Mouse (Mus musculus) midbrain, embryonic 11.5 days (tissue): ENCODE measurements at regions not wholly inside any gene's neighbourhood (a gene's known extent, or its start where the extent isn't known, plus 50 kb on each side); places are given as distances from the start of the nearest gene placed in this dataset.

Experiments
- ATAC-seq: fragments of 200-750 bp; cut with Nextera tagmentation; 2 replicates; pipeline ENCODE4 v1.8.0; 2017; ENCODE audit warnings: moderate TSS enrichment, moderate library complexity; ENCODE audit not compliant: low FRiP score
- DNase-seq: peaks from one replicate; pipeline ENCODE4 v3.0.0; 2015; ENCODE audit warnings: low spot score; ENCODE audit errors: missing footprints
- H3K27ac ChIP-seq: fragments of 300-500 bp; sonication (generic); 2 replicates; pipeline ENCODE4 v1.5.1; 2014; ENCODE audit warnings: low read depth, low read length
- H3K27me3 ChIP-seq: fragments of 300-500 bp; sonication (generic); 2 replicates; pipeline ENCODE4 v1.6.1; 2014; ENCODE audit warnings: mild to moderate bottlenecking, low read length, moderate library complexity, mixed read lengths; ENCODE audit not compliant: control insufficient read depth, insufficient read depth
- H3K36me3 ChIP-seq: fragments of 300-500 bp; sonication (generic); 2 replicates; pipeline ENCODE4 v1.6.1; 2014; ENCODE audit warnings: mild to moderate bottlenecking, low read length, moderate library complexity, mixed read lengths; ENCODE audit not compliant: control insufficient read depth, insufficient read depth
- H3K4me1 ChIP-seq: fragments of 300-500 bp; sonication (generic); 2 replicates; pipeline ENCODE4 v1.6.1; 2014; ENCODE audit warnings: low read length; ENCODE audit not compliant: control insufficient read depth, insufficient read depth
- H3K4me2 ChIP-seq: fragments of 300-500 bp; sonication (generic); 2 replicates; pipeline ENCODE4 v1.6.1; 2014; ENCODE audit warnings: mild to moderate bottlenecking, moderate library complexity
- H3K4me3 ChIP-seq: fragments of 300-500 bp; sonication (generic); 2 replicates; pipeline ENCODE4 v1.5.1; 2014; ENCODE audit warnings: low read depth, low read length
- H3K9ac ChIP-seq: fragments of 300-500 bp; sonication (generic); 2 replicates; pipeline ENCODE4 v1.6.1; 2014; ENCODE audit warnings: low read length
- H3K9me3 ChIP-seq: fragments of 300-500 bp; sonication (generic); 2 replicates; pipeline ENCODE4 v1.6.1; 2016; ENCODE audit warnings: low read length; ENCODE audit not compliant: control insufficient read depth
- WGBS: fragments of 180-500 bp; shearing (Covaris S2); extraction: QIAGEN DNeasy Blood & Tissue Kit; methylation state at CpG from one replicate; pipeline ENCODE4 v1.1.7; 2014; 5-methylcytosine and 5-hydroxymethylcytosine counted together

DNA sequence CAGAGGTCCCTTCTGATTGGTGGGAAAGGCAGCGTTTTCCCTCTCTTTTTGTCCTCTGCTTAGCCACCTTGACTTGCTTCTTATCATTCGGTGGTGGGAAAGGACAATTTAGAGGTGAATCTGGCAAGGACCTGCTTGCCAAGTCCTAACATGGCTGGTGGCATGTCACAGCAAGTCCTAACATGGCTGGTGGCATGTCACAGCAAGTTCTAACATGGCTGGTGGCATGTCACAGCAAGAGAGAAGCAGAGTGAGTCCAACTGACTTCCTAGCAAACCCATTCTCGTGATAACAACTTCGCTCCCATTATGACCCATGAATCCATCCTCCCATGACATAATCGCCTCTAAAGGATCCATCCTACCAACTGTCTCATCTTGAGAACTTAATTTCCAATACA lies 183.1 kb downstream of the Lmo4 start:
- no peak for ATAC-seq
- Histone ChIP-seq H3K36me3 (no peaks in the 10 kb centered on the region), H3K9ac (no peak overlapping the region), H3K27ac (no peak overlapping the region), H3K9me3 (no peaks in the 10 kb centered on the region), H3K4me3 (no peak overlapping the region), H3K4me1 (no peaks in the 10 kb centered on the region), H3K27me3 (no peaks in the 10 kb centered on the region), H3K4me2 (no peak overlapping the region)
- 86% methylated on average over 5 of the region's 5 CpGs for WGBS
- DNase-seq: peak; percentile 6

DNA sequence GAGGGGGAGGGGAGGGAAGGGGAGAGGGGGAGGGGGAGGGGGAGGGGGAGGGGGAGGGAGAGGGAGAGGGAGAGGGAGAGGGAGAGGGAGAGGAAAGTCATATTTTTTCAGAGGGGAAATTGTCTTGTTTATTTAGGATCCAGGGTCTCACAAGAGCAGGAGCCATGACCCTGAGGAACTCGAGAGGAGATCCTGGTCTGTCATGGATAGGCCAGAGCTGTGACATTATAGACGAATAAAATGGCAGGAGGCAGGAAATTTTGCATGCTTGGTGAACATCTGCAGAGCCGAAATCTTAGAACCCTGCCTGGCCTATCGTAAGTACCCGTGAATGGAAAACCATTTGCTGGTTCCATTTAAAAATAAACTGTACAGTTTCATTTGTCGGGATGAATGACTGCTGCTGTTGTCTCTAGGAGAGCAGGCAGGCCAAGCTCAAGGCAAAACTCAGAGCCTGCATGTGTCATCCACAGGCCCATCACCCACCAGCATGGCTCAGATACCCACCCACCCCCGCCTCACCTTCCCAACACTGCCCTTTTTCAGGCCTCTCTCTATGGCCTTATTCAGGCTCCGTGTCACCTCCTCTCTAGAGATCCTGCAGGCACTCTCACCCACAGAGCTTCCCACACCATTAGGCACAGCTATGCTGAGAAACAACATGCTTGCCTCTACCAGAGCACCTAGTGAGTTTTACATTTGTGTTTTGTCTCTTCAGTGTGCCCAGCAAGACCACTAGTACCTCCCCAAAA lies 184.7 kb downstream of the Lmo4 start:
- Histone ChIP-seq H3K4me2 (no peak overlapping the region), H3K4me1 (no peaks in the 10 kb centered on the region), H3K36me3 (no peaks in the 10 kb centered on the region), H3K4me3 (no peak overlapping the region), H3K27me3 (no peaks in the 10 kb centered on the region), H3K27ac (no peak overlapping the region), H3K9me3 (no peaks in the 10 kb centered on the region), H3K9ac (no peak overlapping the region)
- peak; percentile 44 for ATAC-seq
- 74% methylated on average over 8 of the region's 8 CpGs for WGBS
- DNase-seq: peak; percentile 62

DNA sequence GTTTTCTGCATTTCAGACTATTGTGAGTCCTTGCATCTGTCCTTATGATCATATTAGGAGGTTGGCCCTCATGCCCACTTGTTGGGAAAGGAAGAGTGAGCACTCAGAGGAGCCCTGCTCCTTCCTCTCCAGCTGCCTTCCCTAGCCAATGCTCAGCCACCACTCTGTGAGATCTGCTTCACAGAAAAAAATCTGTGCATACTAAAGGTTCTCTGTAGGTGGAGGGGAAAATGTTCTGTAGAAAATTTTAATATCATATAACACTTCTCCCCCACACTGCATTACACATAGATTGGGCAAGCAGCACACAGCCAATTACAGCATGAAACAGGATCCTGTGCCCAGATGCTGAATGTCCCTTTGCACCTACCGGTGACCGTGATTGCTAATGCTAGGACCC lies 185.7 kb downstream of the Lmo4 start:
- Histone ChIP-seq H3K4me3 (no peak overlapping the region), H3K9ac (no peak overlapping the region), H3K9me3 (no peaks in the 10 kb centered on the region), H3K4me1 (no peaks in the 10 kb centered on the region), H3K36me3 (no peaks in the 10 kb centered on the region), H3K4me2 (no peak overlapping the region), H3K27me3 (no peaks in the 10 kb centered on the region), H3K27ac (no peak overlapping the region)
- 97% methylated on average over 2 of the region's 2 CpGs for WGBS
- ATAC-seq (no peak), DNase-seq (peak; percentile 60)

DNA sequence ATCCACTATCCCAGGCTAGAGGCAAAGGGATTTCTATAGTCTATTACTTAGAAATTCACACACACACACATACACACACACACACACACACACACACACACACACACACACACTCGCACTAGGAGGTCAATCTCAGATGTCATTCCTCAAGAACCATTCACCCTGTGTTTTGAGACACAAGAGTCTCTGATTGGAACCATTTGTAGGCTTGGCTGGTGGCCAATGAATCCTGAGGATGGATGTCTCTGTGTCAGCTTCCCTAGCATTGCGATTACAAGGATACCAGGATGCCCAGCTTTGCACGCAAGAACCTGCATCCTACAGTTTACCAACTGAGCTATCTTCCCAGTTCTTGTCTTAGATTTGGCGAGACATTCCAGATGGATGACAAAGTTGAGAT lies 186.5 kb downstream of the Lmo4 start:
- no peak overlapping the region for H3K9ac ChIP-seq
- DNase-seq (no peak), ATAC-seq (no peak)
- no peaks in the 10 kb centered on the region for H3K4me1 ChIP-seq
- 86% methylated on average over 4 of the region's 4 CpGs for WGBS
- no peak overlapping the region for H3K4me2 ChIP-seq
- H3K9me3 ChIP-seq: no peaks in the 10 kb centered on the region
- no peaks in the 10 kb centered on the region for H3K27me3 ChIP-seq
- no peak overlapping the region for H3K27ac ChIP-seq
- no peaks in the 10 kb centered on the region for H3K36me3 ChIP-seq
- no peak overlapping the region for H3K4me3 ChIP-seq

DNA sequence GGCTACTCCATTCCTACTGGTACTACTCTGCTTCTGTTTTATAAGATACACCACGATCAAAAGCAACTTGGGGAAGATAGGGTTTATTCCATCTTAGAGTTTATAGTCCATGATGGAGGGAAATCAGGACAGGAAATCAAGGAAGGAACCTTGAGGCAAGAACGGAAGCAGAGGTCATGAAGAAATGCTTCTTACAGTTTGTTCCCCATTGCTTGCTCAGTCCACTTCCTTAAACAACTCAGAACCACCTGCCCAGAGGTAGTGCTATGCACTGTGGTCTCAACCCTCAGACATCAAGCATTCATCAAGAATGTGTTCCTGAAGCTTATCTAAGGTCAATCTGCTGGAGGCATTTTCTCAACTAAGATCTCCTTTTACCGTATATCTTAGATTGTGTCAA lies 189.8 kb downstream of the Lmo4 start:
- ATAC-seq: no peak
- 89% methylated on average over 3 of the region's 3 CpGs for WGBS

DNA sequence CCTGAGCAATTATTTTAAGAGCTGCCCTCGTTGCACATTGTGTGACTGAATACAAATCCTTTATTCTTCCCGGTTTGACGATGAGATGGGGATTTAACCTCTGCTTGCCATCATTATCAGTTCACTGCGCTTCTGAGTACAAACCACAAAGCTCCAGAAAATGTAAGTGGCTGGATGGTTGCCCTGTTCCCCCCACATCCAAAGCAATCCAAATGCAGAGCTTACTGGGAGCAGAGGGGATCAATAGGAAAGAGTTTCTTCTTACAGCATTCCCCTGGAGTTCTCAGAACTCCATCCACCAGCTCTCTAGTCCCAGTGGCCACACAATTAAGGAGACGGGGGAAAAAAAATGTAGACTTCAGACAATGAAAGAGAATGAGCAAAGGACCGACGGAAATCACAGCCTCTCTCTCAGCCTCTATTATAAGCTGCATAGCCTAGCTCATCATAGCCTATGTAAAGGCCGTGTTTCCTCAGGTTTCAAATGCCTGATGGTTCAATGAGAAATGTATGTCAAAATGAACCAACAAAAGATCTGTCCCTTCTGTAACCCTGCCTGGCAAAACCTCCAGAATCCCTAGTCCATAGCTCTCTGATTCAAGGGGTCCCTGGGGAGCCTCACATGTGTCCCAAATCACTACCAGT lies 191.4 kb downstream of the Lmo4 start:
- no peak for DNase-seq
- H3K4me1 ChIP-seq: no peaks in the 10 kb centered on the region
- no peak overlapping the region for H3K27ac ChIP-seq
- H3K4me2 ChIP-seq: no peak overlapping the region
- H3K27me3 ChIP-seq: no peaks in the 10 kb centered on the region; the same call in 1 of the 2 replicates
- ATAC-seq: no peak
- H3K9ac ChIP-seq: no peak overlapping the region
- H3K36me3 ChIP-seq: no peaks in the 10 kb centered on the region
- no peak overlapping the region for H3K4me3 ChIP-seq
- 72% methylated on average over 8 of the region's 8 CpGs for WGBS
- no peaks in the 10 kb centered on the region for H3K9me3 ChIP-seq

More for the DNA sequence above, 189.8 kb downstream of the Lmo4 start:
- Histone ChIP-seq H3K36me3 (no peaks in the 10 kb centered on the region), H3K4me1 (no peaks in the 10 kb centered on the region), H3K27me3 (no peaks in the 10 kb centered on the region), H3K4me2 (no peak overlapping the region), H3K9ac (no peak overlapping the region), H3K4me3 (no peak overlapping the region), H3K9me3 (no peaks in the 10 kb centered on the region), H3K27ac (no peak overlapping the region)
- DNase-seq: no peak

DNA sequence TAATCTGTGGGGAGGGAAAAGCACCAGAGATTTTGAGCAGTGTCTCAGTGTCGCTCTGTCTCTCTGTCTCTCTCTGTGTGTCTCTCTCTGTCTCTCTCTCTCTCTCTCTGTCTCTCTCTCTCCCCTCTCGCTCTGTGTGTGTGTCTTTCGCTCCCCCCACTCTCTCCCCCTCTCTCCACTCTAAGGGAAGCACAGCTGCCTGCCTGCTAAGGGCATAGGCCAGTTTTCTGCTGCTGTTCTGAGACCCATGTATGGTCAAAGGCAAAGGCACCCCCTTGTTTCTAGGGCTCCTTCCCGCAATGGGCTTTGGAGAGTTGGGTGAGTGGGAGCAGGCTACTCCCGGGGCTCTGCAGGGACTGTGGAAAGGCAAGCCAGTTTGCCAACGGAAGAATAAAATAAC lies 192.2 kb downstream of the Lmo4 start:
- no peak overlapping the region for H3K4me2 ChIP-seq
- H3K36me3 ChIP-seq: no peaks in the 10 kb centered on the region
- DNase-seq: no peak
- 73% methylated on average over 6 of the region's 6 CpGs for WGBS
- H3K4me1 ChIP-seq: no peaks in the 10 kb centered on the region
- no peaks in the 10 kb centered on the region; the same call in 1 of the 2 replicates for H3K27me3 ChIP-seq
- no peak overlapping the region for H3K27ac ChIP-seq
- no peaks in the 10 kb centered on the region for H3K9me3 ChIP-seq
- 0 out of 2 replicates have a peak, but pooled peaks have one; percentile 14 for ATAC-seq
- no peak overlapping the region for H3K9ac ChIP-seq
- H3K4me3 ChIP-seq: no peak overlapping the region

DNA sequence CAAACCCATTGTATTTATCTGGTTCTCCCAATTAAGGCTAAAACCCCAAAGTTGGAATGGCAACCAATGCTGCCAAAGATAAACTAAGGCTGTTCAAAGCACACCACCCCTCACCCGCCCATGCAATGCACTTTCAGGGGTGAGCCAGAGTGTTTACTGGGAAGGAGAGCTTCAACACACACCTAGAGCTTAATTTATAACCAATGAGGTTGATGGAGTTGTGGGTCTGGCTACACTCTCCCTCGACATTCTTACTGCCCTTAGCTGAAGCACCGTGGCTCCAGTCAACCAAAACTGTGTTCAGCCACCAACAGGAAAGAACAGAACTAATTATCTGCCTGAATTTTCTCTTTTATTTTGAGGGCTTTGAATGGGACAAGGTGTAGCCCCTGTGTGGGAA lies 192.8 kb downstream of the Lmo4 start:
- no peak for ATAC-seq
- no peak for DNase-seq
- Histone ChIP-seq H3K27me3 (no peaks in the 10 kb centered on the region; the same call in 1 of the 2 replicates), H3K36me3 (no peaks in the 10 kb centered on the region), H3K9me3 (no peaks in the 10 kb centered on the region), H3K4me3 (no peak overlapping the region), H3K27ac (no peak overlapping the region), H3K4me2 (no peak overlapping the region), H3K4me1 (no peaks in the 10 kb centered on the region), H3K9ac (no peak overlapping the region)
- WGBS: 74% methylated on average over 3 of the region's 3 CpGs

DNA sequence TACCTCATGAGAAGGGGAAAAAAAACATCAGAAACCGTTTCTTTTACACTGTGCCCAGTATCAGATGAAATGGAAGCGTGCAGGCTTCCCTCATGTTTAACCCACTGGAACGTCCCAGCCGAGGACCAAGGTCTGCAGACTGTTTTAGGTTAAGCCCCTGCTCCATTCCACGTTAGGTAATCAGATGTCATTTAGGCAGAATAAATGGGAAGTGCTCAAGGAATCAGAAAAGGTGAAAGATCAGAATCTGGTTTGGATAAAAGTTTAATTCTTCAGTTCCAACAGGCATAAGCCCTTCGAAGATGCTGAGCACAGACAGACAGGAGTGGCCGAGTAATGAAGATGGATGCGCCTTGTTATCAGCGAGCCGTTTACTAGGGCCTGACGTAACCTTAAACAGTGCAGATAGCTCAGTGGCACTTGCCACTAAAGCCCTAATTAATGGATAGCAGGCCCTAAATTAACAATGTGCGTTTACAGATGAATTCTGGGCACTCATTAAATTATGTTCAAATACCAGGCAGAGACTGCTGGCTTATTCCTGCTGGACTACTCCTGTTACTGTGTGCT lies 193.5 kb downstream of the Lmo4 start:
- DNase-seq (no peak), ATAC-seq (no peak)
- 78% methylated on average over 12 of the region's 12 CpGs for WGBS
- no peak overlapping the region for H3K9ac ChIP-seq
- no peaks in the 10 kb centered on the region for H3K9me3 ChIP-seq
- H3K4me1 ChIP-seq: no peaks in the 10 kb centered on the region
- no peak overlapping the region for H3K4me2 ChIP-seq
- H3K36me3 ChIP-seq: no peaks in the 10 kb centered on the region
- no peak overlapping the region for H3K4me3 ChIP-seq
- no peak overlapping the region for H3K27ac ChIP-seq
- H3K27me3 ChIP-seq: no peaks in the 10 kb centered on the region; the same call in 1 of the 2 replicates
